Mouse (Mus musculus): ENCODE data around the gene Slc2a5. TPM values are rescaled to one million over a fixed set of nuclear protein-coding genes. Genes with fewer than 3 reads are reported as not detected.

Gene Slc2a5
- polyA plus RNA-seq, 1 experiment from 2014 or later = 0.30 TPM

DNA sequence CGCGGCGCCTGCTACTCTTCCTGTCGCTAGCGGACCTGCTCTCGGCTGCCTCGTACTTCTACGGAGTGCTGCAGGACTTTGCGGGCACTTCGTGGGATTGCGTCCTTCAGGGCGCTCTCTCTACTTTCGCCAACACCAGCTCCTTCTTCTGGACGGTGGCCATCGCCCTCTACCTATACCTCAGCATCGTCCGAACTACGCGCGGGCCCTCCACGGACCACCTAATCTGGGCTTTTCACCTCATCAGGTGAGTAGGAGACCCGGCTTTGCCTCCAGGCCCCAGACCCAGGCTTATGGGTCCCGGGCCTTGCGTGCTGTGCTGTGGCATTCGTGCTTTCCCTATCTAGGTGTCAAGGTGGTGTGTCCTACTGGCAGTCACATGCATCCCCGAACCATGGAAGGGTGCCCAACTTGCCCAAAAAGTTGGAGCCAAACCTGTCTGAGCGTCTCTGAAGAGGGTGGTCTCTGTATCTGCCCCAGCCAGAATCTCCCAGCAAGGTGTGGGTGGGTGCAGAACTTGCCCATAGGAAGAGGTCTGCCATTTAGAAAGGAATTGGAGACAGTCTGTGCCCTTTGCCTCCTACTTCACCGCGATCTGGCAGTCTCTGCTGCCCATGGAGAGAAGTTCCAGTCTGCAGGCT lies 31.1 kb upstream of the Slc2a5 start:
- Histone ChIP-seq H3K4me2 (peak overlapping the region; percentile 96), H3K9ac (peak overlapping the region; percentile 63), H3K4me3 (peak overlapping the region; percentile 62), H3K9me3 (replicated peaks) (no peaks in the 10 kb centered on the region), H3K27ac (no peak overlapping the region), H3K27me3 (replicated peaks) (peaks cover 51% of the 10 kb centered on the region), H3K36me3 (no peaks in the 10 kb centered on the region), H3K4me1 (peaks cover 17% of the 10 kb centered on the region)
- 18% methylated on average over 29 of the region's 29 CpGs for WGBS (ENCODE audit: insufficient replicate concordance)
- ATAC-seq = no peak

DNA sequence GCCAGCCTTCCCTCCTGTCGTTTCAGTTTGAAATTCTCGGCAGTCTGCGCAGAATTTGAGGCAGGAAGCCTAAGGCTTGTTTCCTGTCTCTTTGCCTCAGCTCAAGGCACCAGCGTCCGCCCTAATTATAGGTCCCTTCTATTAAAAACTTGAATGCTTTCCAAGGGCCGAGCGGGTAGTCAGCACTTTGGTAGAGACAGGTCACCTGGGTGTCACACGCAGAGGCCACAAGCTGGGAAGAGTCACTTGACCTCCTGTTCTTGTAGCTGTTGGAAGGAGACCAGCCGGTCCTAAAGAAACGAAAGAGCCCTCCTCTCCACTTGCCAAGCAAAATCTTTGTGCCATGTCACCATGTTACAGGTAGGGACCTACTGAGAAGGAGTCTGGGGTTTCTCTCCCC lies 30.0 kb upstream of the Slc2a5 start:
- Histone ChIP-seq H3K9ac (no peak overlapping the region), H3K27me3 (replicated peaks) (peaks cover 51% of the 10 kb centered on the region), H3K27ac (no peak overlapping the region), H3K9me3 (replicated peaks) (no peaks in the 10 kb centered on the region), H3K36me3 (no peaks in the 10 kb centered on the region), H3K4me3 (no peak overlapping the region), H3K4me1 (peaks cover 23% of the 10 kb centered on the region), H3K4me2 (no peak overlapping the region)
- WGBS (ENCODE audit: insufficient replicate concordance) = 49% methylated on average over 10 of the region's 10 CpGs
- no peak for ATAC-seq

DNA sequence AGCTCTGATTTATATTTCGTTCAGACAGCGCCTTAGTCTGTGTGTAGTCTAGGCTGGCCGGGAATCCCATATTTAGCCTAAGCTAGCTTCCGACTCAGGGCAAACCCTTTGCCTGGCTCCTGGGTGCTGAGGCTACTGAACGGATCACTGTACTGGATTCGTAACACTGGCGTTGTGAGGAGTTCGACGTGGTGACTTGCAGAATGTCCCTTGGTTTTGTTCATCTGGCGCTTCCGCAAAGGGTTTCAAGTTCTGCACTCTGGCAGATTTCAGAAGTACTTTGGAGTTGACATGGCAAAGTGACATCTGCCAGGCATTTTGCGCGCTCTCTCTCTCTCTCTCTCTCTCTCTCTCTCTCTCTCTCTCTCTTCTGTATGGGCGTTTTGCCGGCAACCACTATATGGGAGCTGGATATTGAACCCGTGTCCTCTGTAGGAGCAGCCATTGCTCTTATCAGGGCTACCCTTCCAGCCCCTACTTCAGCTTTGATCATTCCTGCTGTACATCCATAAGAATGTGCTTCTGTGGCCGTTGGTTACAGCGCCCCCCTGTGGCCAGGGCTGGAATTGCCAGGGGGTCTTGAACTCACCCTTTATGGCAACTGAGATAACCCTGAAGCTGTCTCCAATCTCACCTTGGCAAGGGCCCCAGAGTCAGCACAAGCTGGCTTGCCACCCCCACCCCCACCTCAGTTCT lies 27.0 kb upstream of the Slc2a5 start:
- Histone ChIP-seq H3K4me1 (peaks cover 19% of the 10 kb centered on the region), H3K36me3 (no peaks in the 10 kb centered on the region), H3K9me3 (replicated peaks) (no peaks in the 10 kb centered on the region), H3K9ac (no peak overlapping the region), H3K27me3 (replicated peaks) (peaks cover 61% of the 10 kb centered on the region), H3K4me2 (no peak overlapping the region), H3K27ac (no peak overlapping the region), H3K4me3 (no peak overlapping the region)
- ATAC-seq = no peak
- 74% methylated on average over 18 of the region's 18 CpGs for WGBS (ENCODE audit: insufficient replicate concordance)

DNA sequence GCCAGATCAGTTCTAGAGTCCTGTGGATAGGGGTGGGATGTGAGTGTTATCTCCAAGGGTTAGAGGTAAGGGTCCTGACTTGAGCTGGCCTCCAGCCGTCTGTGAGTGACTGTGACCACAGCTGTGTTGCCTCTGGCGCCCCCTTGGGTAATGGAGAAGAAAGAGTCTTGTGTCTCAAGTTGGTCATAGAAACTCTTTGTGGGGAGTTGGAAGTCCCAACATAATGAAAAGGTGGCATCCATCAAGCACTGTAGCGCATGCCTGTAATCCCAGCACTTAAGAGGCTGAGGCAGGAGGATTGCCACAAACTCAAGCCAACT lies 26.5 kb upstream of the Slc2a5 start:
- Histone ChIP-seq H3K27me3 (replicated peaks) (peaks cover 63% of the 10 kb centered on the region), H3K4me2 (no peak overlapping the region), H3K4me3 (no peak overlapping the region), H3K9ac (no peak overlapping the region), H3K27ac (no peak overlapping the region), H3K36me3 (no peaks in the 10 kb centered on the region), H3K9me3 (replicated peaks) (no peaks in the 10 kb centered on the region), H3K4me1 (peaks cover 14% of the 10 kb centered on the region)
- no peak for ATAC-seq
- 29% methylated on average over 3 of the region's 3 CpGs for WGBS (ENCODE audit: insufficient replicate concordance)

DNA sequence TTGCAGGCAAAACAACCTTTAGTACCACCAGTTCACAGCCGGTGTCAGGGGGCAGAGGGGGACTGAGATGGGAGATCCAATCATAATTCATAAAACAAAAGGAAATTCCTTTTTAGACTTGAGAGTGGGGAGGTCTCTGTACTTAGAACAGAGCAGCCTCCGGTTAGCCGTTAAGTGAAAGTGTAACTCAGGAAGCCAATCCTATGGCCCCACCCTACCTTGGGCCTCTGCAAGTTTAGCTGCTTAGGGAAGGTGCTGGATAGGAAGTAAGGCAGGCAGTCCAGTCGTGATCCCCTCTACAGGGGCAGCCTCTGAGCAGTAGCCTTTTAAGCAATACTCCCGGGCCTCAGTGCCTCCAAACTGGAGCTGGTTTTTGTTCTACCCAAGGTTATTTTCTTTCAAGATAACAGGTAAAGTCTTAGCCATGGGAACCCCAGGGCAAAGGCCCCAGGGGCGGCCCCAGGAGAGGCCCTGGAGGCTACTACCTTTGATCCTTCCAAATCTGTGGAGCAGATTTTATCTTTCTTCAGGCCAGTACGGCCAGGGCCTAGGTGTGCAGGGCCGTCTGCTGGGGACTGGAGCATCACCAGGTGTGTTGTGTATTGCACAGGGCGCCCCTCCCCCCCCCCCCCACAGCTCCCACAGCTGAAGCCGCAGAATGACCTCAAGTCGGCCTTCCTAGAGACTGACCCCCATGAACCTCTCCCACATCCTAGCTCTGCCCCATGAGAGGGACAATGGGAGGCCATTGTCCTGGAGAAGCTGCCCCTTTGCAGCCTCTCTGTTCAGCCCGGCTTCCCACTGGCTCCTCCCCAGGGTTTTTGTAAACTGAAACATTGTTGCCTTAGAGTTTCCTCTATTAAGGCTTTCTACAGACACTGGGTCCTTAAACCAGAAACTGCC lies 25.3 kb upstream of the Slc2a5 start:
- H3K36me3 ChIP-seq = no peaks in the 10 kb centered on the region
- H3K9me3 ChIP-seq (replicated peaks) = no peaks in the 10 kb centered on the region
- no peak overlapping the region for H3K27ac ChIP-seq
- H3K4me3 ChIP-seq = no peak overlapping the region
- H3K27me3 ChIP-seq (replicated peaks) = peaks cover 62% of the 10 kb centered on the region
- 35% methylated on average over 11 of the region's 12 CpGs for WGBS (ENCODE audit: insufficient replicate concordance)
- H3K9ac ChIP-seq = no peak overlapping the region
- no peak for ATAC-seq
- no peak overlapping the region; the same call in 1 of the 2 replicates for H3K4me2 ChIP-seq
- H3K4me1 ChIP-seq = peaks cover 6% of the 10 kb centered on the region; the same call in 1 of the 2 replicates

DNA sequence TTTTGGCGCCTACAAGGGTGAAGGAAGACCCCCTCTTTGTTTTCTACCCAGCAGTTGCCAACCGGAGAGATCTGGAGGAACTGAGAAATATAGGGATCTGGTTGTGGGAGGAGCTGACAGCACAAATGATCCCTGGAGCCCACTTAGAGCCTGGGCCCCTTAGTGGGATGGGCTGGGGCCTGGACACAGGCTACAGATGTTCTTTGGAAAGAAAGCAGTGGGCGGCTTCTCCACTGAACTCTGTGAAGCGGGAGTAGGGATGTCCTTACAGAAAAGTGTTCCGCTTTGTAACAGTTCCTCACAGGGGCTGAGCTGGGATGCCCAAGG lies 24.7 kb upstream of the Slc2a5 start:
- 65% methylated on average over 5 of the region's 5 CpGs for WGBS (ENCODE audit: insufficient replicate concordance)
- Histone ChIP-seq H3K27me3 (replicated peaks) (peaks cover 60% of the 10 kb centered on the region), H3K4me2 (no peak overlapping the region), H3K9ac (no peak overlapping the region), H3K4me3 (no peak overlapping the region), H3K27ac (no peak overlapping the region), H3K36me3 (no peaks in the 10 kb centered on the region), H3K4me1 (peaks cover 6% of the 10 kb centered on the region; the same call in 1 of the 2 replicates), H3K9me3 (replicated peaks) (no peaks in the 10 kb centered on the region)
- ATAC-seq = no peak

DNA sequence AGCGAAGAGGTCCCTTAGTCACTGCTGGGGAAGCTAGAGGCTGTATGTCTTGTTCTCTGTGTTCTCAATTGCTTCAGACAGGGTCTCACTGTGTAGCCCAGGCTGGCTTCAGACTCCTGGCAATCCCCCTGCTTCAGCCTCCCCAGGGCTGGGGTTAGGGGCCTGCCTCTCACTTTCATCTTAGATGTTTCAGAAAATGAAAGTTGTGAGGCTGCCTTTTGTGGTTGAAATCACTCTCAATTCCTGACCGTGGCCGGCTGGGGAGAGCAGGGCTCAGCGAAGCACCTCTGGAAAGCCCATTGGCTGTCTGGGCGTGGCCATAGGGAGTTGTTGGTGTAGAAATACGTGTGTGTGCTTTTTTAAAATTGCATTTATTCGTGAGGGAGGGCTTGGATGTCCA lies 22.8 kb upstream of the Slc2a5 start:
- no peak overlapping the region for H3K4me3 ChIP-seq
- ATAC-seq = no peak
- WGBS (ENCODE audit: insufficient replicate concordance) = 58% methylated on average over 7 of the region's 7 CpGs
- H3K27ac ChIP-seq = no peak overlapping the region
- H3K27me3 ChIP-seq (replicated peaks) = peaks cover 60% of the 10 kb centered on the region
- no peak overlapping the region for H3K4me2 ChIP-seq
- H3K36me3 ChIP-seq = no peaks in the 10 kb centered on the region
- peaks cover 6% of the 10 kb centered on the region; the same call in 1 of the 2 replicates for H3K4me1 ChIP-seq
- H3K9ac ChIP-seq = no peak overlapping the region
- H3K9me3 ChIP-seq (replicated peaks) = no peaks in the 10 kb centered on the region

DNA sequence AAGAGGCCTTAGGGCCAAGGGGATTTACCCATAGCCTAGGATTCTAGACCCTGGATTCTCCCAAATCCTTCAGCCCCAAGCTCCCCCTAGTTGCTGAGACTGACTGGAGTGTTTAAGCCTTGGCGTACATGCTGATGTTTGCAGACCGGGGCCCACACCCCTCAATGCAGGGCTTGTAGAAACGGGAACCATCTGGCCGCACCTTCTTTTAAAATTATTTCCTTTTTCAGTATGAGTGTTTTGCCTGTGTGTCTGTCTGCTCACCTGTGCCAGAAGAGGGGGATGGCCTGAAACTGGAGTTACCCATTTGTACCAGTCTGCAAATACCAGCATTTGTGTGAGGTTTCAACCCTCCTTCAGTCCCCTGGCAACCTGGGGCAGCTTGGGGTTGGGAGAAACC lies 21.2 kb upstream of the Slc2a5 start:
- peaks cover 59% of the 10 kb centered on the region for H3K27me3 ChIP-seq (replicated peaks)
- no peak for ATAC-seq

DNA sequence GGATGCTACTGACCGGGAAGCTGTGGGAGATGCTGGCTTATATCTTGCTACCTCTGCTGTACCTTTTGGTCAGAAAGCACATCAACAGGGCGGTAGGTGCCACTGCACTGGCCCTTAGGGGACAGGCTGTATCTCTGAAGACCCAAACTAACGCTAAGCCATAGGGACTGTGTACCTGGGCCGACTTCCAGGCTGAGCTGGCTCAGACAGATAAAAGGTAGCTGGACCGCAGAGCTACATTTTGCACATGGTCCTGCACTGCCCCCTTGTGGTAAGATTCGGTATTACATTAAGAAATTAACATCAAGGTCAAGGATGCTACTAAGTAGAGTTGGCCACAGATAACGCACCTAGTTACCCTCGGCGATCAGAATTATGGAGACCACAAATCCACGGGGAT lies 20.2 kb upstream of the Slc2a5 start:
- H3K4me2 ChIP-seq = no peak overlapping the region
- H3K9me3 ChIP-seq (replicated peaks) = no peaks in the 10 kb centered on the region
- H3K4me3 ChIP-seq = no peak overlapping the region
- no peak overlapping the region for H3K27ac ChIP-seq
- H3K36me3 ChIP-seq = no peaks in the 10 kb centered on the region
- no peak overlapping the region for H3K9ac ChIP-seq
- H3K4me1 ChIP-seq = peaks cover 2% of the 10 kb centered on the region; the same call in 1 of the 2 replicates
- 16% methylated on average over 10 of the region's 10 CpGs for WGBS (ENCODE audit: insufficient replicate concordance)
- no peak for ATAC-seq
- peaks cover 59% of the 10 kb centered on the region for H3K27me3 ChIP-seq (replicated peaks)

More for the DNA sequence above, 21.2 kb upstream of the Slc2a5 start:
- no peaks in the 10 kb centered on the region for H3K36me3 ChIP-seq
- peaks cover 6% of the 10 kb centered on the region; the same call in 1 of the 2 replicates for H3K4me1 ChIP-seq
- H3K9ac ChIP-seq = no peak overlapping the region
- no peak overlapping the region for H3K4me3 ChIP-seq
- no peak overlapping the region for H3K27ac ChIP-seq
- no peaks in the 10 kb centered on the region for H3K9me3 ChIP-seq (replicated peaks)
- no peak overlapping the region for H3K4me2 ChIP-seq
- whole genome bisulfite sequencing (ENCODE audit: insufficient replicate concordance) = 71% methylated on average over 4 of the region's 4 CpGs

DNA sequence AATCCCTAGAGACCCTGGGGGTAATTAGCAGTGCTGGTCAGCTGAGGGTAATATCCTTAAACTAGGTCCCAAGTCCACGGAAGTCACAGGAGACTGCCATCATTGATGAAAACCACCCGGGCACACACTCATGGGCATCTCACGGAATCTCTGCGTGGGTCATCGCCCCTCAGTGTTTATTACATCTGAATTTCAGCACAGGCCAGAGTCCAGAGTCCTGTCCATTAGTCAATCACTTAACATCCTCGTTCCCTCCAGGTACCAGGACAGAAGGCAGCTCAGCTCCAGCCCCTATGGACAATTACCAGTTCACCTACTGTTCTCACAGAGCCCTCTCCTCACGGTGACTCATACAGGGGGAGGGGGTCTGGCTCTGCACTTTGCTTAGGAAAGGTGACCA lies 16.3 kb upstream of the Slc2a5 start:
- Histone ChIP-seq H3K9me3 (replicated peaks) (no peaks in the 10 kb centered on the region), H3K4me3 (no peak overlapping the region), H3K27me3 (replicated peaks) (peaks cover 43% of the 10 kb centered on the region), H3K27ac (no peak overlapping the region), H3K36me3 (no peaks in the 10 kb centered on the region), H3K4me2 (no peak overlapping the region), H3K4me1 (peaks cover 8% of the 10 kb centered on the region; the same call in 1 of the 2 replicates), H3K9ac (no peak overlapping the region)
- no peak for ATAC-seq
- WGBS (ENCODE audit: insufficient replicate concordance) = 80% methylated on average over 7 of the region's 7 CpGs

DNA sequence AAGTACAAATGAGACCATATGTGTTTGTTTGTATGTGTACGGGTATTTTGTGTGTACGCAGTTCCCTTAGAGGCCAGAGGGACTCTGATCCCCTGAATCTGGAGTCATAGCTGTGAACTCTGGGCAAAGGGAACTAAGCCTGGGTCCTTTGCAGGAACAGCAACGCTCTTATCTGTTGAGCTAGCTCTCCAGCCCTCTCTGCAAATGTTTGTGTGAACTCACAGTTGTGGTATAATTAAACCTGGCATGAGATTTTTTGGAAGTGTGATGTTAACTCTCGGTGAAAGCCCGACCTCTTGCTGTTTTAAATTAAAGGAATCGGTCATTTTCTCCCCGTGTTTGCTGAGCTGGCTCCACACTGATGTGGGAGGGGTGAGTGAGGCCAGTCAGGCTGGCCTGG lies 13.4 kb upstream of the Slc2a5 start:
- Histone ChIP-seq H3K27me3 (replicated peaks) (peaks cover 16% of the 10 kb centered on the region), H3K4me3 (no peak overlapping the region), H3K9me3 (replicated peaks) (no peaks in the 10 kb centered on the region), H3K4me1 (peaks cover 8% of the 10 kb centered on the region; the same call in 1 of the 2 replicates), H3K36me3 (no peaks in the 10 kb centered on the region), H3K9ac (no peak overlapping the region), H3K4me2 (no peak overlapping the region), H3K27ac (no peak overlapping the region)
- WGBS (ENCODE audit: insufficient replicate concordance) = 36% methylated on average over 7 of the region's 7 CpGs
- no peak for ATAC-seq

DNA sequence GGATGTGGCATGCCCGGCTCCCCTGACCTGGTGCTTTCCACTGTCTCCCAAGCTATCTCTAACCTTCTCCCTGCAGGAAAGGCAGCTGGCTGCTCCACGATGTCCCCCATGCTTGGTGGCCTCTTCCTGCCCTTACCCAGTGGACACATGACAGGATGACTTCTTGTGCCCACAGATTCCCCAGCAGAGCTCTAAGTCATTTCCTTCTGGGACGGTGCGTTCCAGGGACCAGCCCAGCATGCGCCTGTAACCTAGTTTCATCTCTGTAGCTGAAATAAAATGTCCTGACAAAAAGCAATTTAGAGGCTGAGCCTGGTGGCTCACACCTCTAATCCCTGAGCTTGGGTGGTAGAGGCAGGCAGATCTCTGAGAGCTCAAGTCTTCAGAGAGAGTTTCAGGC lies 12.4 kb upstream of the Slc2a5 start:
- H3K36me3 ChIP-seq = no peaks in the 10 kb centered on the region
- H3K27ac ChIP-seq = no peak overlapping the region
- H3K9ac ChIP-seq = no peak overlapping the region
- peaks cover 7% of the 10 kb centered on the region; the same call in 1 of the 2 replicates for H3K27me3 ChIP-seq (replicated peaks)
- 41% methylated on average over 5 of the region's 5 CpGs for WGBS (ENCODE audit: insufficient replicate concordance)
- no peaks in the 10 kb centered on the region for H3K9me3 ChIP-seq (replicated peaks)
- peaks cover 8% of the 10 kb centered on the region; the same call in 1 of the 2 replicates for H3K4me1 ChIP-seq
- H3K4me2 ChIP-seq = no peak overlapping the region
- ATAC-seq = no peak
- H3K4me3 ChIP-seq = no peak overlapping the region
